Mouse (Mus musculus): ENCODE data around the gene Alg5. TPM values are rescaled to one million over a fixed set of nuclear protein-coding genes. Genes with fewer than 3 reads are reported as not detected.

Gene Alg5
- 16.8 and 17.0 TPM in 2 replicates for polyA plus RNA-seq (2012; rRNA removed)

DNA sequence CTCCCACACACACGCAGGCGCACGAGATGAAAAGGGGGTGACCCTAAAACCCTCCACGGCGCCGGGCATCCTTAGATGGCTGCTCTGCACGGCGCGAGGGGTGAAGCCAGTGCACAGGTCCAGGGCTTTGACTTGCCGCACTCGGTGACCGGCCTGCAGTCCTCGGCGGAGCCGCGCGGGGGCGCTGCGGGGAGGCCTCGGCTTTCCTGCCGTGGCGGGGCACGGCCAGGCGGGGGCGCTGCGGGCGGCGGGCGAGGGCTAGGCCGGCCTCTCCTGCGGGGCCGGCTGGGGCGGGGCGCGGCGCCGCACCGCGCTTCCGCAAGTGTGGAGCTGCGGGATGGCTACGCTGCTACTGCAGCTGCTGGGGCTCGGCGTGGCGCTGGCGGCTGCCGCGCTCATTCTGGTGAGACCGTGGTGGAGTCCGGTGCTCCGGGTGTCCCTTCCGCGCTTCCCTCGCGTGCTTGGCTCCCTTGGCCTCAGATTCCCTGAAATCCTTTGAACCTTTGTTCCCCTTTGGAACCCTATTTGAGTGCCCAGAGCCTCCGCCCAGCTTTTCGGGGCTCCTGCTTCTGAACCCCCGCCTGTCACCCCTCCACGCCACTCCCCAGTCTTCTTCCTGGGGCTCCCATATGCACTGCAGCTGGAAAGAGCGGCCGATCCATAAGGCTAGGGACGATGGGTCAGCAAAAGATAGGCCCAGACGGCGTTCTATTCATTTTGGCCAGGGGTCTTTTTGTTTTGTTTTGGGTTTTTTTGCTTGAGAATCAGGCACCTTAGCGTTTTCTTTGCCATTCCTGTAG is at the start of gene Alg5, which contains the start of gene Exosc8:
Gene Alg5 (plus strand): TSS at position 293 of the 800 bp plus-strand sequence.
Gene Exosc8 (minus strand): TSS at position 147 of the 800 bp plus-strand sequence.

DNA sequence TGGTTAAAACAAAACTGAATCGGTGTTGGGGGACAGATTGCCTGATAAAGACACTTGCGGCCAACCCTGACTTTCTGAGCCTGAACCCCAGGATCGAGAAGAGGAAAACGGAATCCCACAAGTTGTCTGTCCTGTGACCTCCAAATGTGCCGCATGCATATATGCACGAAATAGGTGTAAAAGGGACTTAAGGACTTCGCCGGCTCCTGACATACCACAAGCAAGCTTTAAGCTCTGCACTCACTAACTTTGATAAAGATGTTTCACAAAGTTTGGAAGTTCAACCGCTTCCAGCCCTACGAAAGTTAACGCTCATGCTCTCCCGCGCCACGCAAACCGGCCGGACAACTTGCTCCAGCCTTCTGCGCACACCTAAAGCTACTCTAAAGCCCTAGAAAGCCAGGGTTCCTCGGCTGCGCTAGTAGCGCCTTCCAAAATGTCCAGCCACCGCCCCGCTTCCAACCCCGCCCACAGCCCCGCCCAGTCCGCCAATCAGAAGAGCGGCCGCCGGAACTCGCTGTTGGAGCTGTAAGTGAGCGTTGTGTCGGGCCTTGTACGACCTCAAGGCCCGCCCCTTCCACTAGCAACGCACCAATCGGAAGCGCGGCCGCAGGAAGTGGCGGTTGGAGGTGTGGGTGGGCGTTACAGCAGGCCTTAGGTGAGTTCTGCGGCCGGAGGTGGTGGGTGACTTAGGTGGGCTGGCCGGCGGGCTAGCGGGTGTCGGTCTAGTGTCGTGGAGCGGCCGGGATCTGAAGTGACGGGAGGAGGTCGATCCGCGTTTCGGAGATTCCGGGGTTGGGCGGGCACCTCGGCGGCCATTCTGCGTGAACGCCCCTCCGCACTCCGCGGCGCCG is 42.9 kb upstream of the Alg5 start, which contains the start of gene Supt20:
Gene Supt20 (plus strand): TSS at position 606 of the 854 bp plus-strand sequence.

GRCm38 (mm10) chr3:54714253-54714652 is 21.1 kb upstream of the Alg5 start, which contains the start of gene Gm21958:
Gm21958 (minus strand) TSS chr3:54714353.

DNA sequence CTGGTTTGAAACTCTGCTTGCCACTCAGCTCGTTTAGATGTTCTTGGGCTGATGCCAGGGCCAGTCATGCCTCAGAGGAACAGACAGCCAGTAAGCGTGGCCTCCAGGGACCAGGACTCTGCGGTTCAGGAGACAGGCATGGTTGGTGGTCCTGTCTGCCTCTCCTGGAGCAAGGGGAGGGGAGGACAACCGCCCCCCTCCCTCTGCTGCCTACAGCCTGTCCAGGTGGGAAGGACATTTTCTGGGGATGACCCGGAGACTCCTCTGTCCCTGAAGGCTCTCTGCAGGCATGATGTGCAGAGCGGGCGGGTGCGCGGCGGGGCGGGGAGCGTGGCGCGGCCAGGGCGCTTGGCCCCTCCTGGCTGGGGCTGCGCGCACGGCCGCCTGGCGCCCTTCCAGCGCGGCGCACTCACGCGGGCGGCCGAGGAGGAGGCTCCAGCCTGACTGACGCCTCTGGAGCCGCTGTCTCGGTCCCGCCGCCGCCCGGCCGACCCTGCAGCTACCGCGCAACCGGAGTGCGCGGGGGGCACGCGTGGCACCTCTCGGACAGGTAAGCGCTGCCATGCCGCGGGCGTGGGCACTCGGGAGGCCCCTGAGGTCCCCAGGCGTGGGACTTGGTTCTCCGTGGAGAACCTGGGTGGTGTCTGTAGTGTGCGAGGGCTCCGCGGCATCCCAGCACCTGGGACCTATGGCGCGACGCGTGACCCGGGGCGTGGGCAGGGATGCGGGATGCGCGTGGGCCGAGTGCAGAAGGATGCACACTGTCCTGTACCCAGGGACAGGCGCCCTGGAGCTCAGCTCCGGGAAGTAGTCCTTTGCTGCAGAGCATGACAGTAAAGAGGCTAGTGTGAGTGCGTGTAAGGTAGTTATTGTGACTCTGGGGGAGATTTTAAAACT is 20.1 kb downstream of the Alg5 start, which contains the start of gene Smad9:
Gene Smad9 (plus strand): TSS at position 438 of the 897 bp plus-strand sequence.

Other genes starting within 250 kb of the Alg5 start
- 23.9 and 26.3 TPM in 2 replicates for gene Supt20, start 42.7 kb upstream of the Alg5 start, polyA plus RNA-seq (2012; rRNA removed)
- gene Gm21958, start 21.2 kb upstream of the Alg5 start, polyA plus RNA-seq (2012; rRNA removed): not detected in 2 replicates
- 37.4 and 39.4 TPM in 2 replicates for gene Exosc8, start 146 bp upstream of the Alg5 start, polyA plus RNA-seq (2012; rRNA removed)
- gene Smad9, start 20.0 kb downstream of the Alg5 start, polyA plus RNA-seq (2012; rRNA removed): 3.2 and 3.6 TPM in 2 replicates
- 17.3 and 19.9 TPM in 2 replicates for gene Rfxap, start 72.3 kb downstream of the Alg5 start, polyA plus RNA-seq (2012; rRNA removed)
- gene Sertm1, start 180.3 kb downstream of the Alg5 start, polyA plus RNA-seq (2012; rRNA removed): 1.6 TPM in 2 replicates

All from liver, embryonic 18 days (tissue).